Mouse (Mus musculus) midbrain, postnatal 0 days (tissue): ENCODE results near the gene Scnn1a. TPM values are rescaled to one million over a fixed set of nuclear protein-coding genes. Genes with fewer than 3 reads are reported as not detected.
A peak's percentile ranks its signal among the peaks of the same experiment; 100 is the strongest.

Experiments
- ATAC-seq: fragments of 200-750 bp; cut with Nextera tagmentation; 2 replicates; pipeline ENCODE4 v1.8.0; 2017; ENCODE audit warnings: moderate number of reproducible peaks, mild to moderate bottlenecking, moderate TSS enrichment, moderate library complexity; ENCODE audit not compliant: low FRiP score
- DNase-seq: peaks from one replicate; pipeline ENCODE4 v3.0.0-alpha.2; 2015; ENCODE audit warnings: low spot score
- H3K27ac ChIP-seq: fragments of 300-500 bp; sonication (generic); 2 replicates; pipeline ENCODE4 v1.5.1; 2014; ENCODE audit warnings: low read depth, mild to moderate bottlenecking, low read length, mixed read lengths
- H3K27me3 ChIP-seq: fragments of 300-500 bp; sonication (generic); 2 replicates; pipeline ENCODE4 v1.6.1; 2014; ENCODE audit warnings: low read length, control low read depth, mixed read lengths; ENCODE audit not compliant: insufficient read depth
- H3K36me3 ChIP-seq: fragments of 300-500 bp; sonication (generic); 2 replicates; pipeline ENCODE4 v1.6.1; 2014; ENCODE audit warnings: low read length, control low read depth, mixed read lengths; ENCODE audit not compliant: insufficient read depth
- H3K4me1 ChIP-seq: fragments of 300-500 bp; sonication (generic); 2 replicates; pipeline ENCODE4 v1.6.1; 2014; ENCODE audit warnings: mild to moderate bottlenecking, control low read depth, antibody characterized with exemption, low read length, mixed read lengths; ENCODE audit not compliant: insufficient read depth
- H3K4me2 ChIP-seq: fragments of 300-500 bp; sonication (generic); 2 replicates; pipeline ENCODE4 v1.6.1; 2014; ENCODE audit warnings: low read depth, mild to moderate bottlenecking, low read length, mixed read lengths; ENCODE audit not compliant: poor library complexity, severe bottlenecking
- H3K4me3 ChIP-seq: fragments of 300-500 bp; sonication (generic); 2 replicates; pipeline ENCODE4 v1.5.1; 2014; ENCODE audit warnings: low read depth, mild to moderate bottlenecking, low read length, moderate library complexity
- H3K9ac ChIP-seq: fragments of 300-500 bp; sonication (generic); replicated peaks from 2 replicates; pipeline ENCODE4 v1.6.1; 2014; ENCODE audit warnings: mild to moderate bottlenecking, low read length, moderate library complexity, mixed read lengths; ENCODE audit not compliant: poor library complexity, severe bottlenecking
- H3K9me3 ChIP-seq: fragments of 300-500 bp; sonication (generic); 2 replicates; pipeline ENCODE4 v1.6.1; 2016; ENCODE audit warnings: low read length, control low read depth
- CTCF ChIP-seq: IDR thresholded peaks from 2 replicates; pipeline ENCODE4 v1.5.1; 2016; ENCODE audit warnings: antibody characterized with exemption, mild to moderate bottlenecking
- WGBS: fragments of 180-500 bp; shearing (Covaris S2); extraction: QIAGEN DNeasy Blood & Tissue Kit; methylation state at CpG from one replicate; pipeline ENCODE4 v1.1.7; 2014; 5-methylcytosine and 5-hydroxymethylcytosine counted together
- polyA plus RNA-seq: library from polyadenylated mRNA; unstranded; fragments of >200 nt; fragmentation: Nextera tagmentation; extraction: Ambion mirVana; gene quantifications from 2 replicates; pipeline ENCODE4 v1.2.1, GENCODE M21; 2015
- total RNA-seq: library from RNA; depleted of rRNA; stranded (reverse); fragments of >200 nt; gene quantifications from 2 replicates; pipeline ENCODE4 v1.2.3, GENCODE M21; 2014

Gene Scnn1a
- total and polyA plus RNA-seq, 2 experiments from 2014 or later, result 1.5 to 1.8 TPM

GRCm38 (mm10) chr6:125284250-125284649 is 36.2 kb upstream of the Scnn1a start:
- Histone ChIP-seq H3K4me3 (no peak overlapping the region), H3K4me2 (no peak overlapping the region), H3K9me3 (no peaks in the 10 kb centered on the region), H3K4me1 (no peaks in the 10 kb centered on the region), H3K27me3 (no peaks in the 10 kb centered on the region), H3K27ac (no peak overlapping the region), H3K9ac (no peak overlapping the region), H3K36me3 (no peaks in the 10 kb centered on the region)
- ATAC-seq, result no peak
- no peak for TF ChIP-seq CTCF
- WGBS, result 72% methylated on average over 8 of the region's 8 CpGs
- peak; percentile 5 for DNase-seq

- WGBS, result 97% methylated on average over 7 of the region's 7 CpGs
- DNase-seq, result no peak
- Histone ChIP-seq H3K4me3 (no peak overlapping the region), H3K36me3 (no peaks in the 10 kb centered on the region), H3K4me2 (no peak overlapping the region), H3K27ac (no peak overlapping the region), H3K9me3 (no peaks in the 10 kb centered on the region), H3K27me3 (no peaks in the 10 kb centered on the region), H3K9ac (no peak overlapping the region), H3K4me1 (no peaks in the 10 kb centered on the region)
- no peak for ATAC-seq
- no peak for TF ChIP-seq CTCF
Observed at GRCm38 (mm10) chr6:125284751-125285150, 35.7 kb upstream of the Scnn1a start.

GRCm38 (mm10) chr6:125285890-125286289 is 34.6 kb upstream of the Scnn1a start, which contains the start of gene Tuba3a:
TSS of gene Tuba3a (minus strand) at chr6:125286042.
- Histone ChIP-seq H3K36me3 (no peaks in the 10 kb centered on the region), H3K9me3 (no peaks in the 10 kb centered on the region), H3K27ac (no peak within 1 kb of the TSS), H3K4me2 (no peak within 1 kb of the TSS), H3K9ac (no peak within 1 kb of the TSS), H3K4me1 (no peaks in the 10 kb centered on the region), H3K27me3 (no peaks in the 10 kb centered on the region), H3K4me3 (no peak within 1 kb of the TSS)
- no peak for TF ChIP-seq CTCF
- DNase-seq, result no peak
- WGBS, result 97% methylated on average over 22 of the region's 22 CpGs
- 0 out of 2 replicates have a peak, but pooled peaks have one; percentile 34 for ATAC-seq

GRCm38 (mm10) chr6:125286944-125287343 is 33.5 kb upstream of the Scnn1a start:
- WGBS, result 70% methylated on average over 4 of the region's 4 CpGs
- DNase-seq (no peak), ATAC-seq (no peak)

GRCm38 (mm10) chr6:125288730-125289129 is 31.7 kb upstream of the Scnn1a start:
- TF ChIP-seq CTCF, result no peak
- no peak overlapping the region for H3K4me2 ChIP-seq
- ATAC-seq, result no peak
- no peak for DNase-seq
- H3K9ac ChIP-seq, result no peak overlapping the region
- no peaks in the 10 kb centered on the region for H3K9me3 ChIP-seq
- no peaks in the 10 kb centered on the region for H3K36me3 ChIP-seq
- WGBS, result 80% methylated on average over 5 of the region's 5 CpGs
- no peak overlapping the region for H3K4me3 ChIP-seq
- H3K4me1 ChIP-seq, result no peaks in the 10 kb centered on the region
- no peak overlapping the region for H3K27ac ChIP-seq
- no peaks in the 10 kb centered on the region for H3K27me3 ChIP-seq

More at GRCm38 (mm10) chr6:125286944-125287343, 33.5 kb upstream of the Scnn1a start:
- no peaks in the 10 kb centered on the region for H3K9me3 ChIP-seq
- no peaks in the 10 kb centered on the region for H3K36me3 ChIP-seq
- H3K4me2 ChIP-seq, result no peak overlapping the region
- H3K4me3 ChIP-seq, result no peak overlapping the region
- no peak for TF ChIP-seq CTCF
- H3K27ac ChIP-seq, result no peak overlapping the region
- no peak overlapping the region for H3K9ac ChIP-seq
- H3K27me3 ChIP-seq, result no peaks in the 10 kb centered on the region
- H3K4me1 ChIP-seq, result no peaks in the 10 kb centered on the region

- no peak for ATAC-seq
- no peak for DNase-seq
Observed at GRCm38 (mm10) chr6:125291329-125291728, 29.1 kb upstream of the Scnn1a start.

More at GRCm38 (mm10) chr6:125291329-125291728, 29.1 kb upstream of the Scnn1a start:
- Histone ChIP-seq H3K9me3 (no peaks in the 10 kb centered on the region), H3K4me1 (no peaks in the 10 kb centered on the region), H3K27ac (no peak overlapping the region), H3K27me3 (no peaks in the 10 kb centered on the region), H3K9ac (no peak overlapping the region), H3K36me3 (no peaks in the 10 kb centered on the region), H3K4me3 (no peak overlapping the region), H3K4me2 (no peak overlapping the region)
- TF ChIP-seq CTCF, result no peak
- WGBS, result 86% methylated on average over 4 of the region's 4 CpGs
